Mouse (Mus musculus): Measurements from ENCODE around the gene Il6st. TPM values are rescaled to one million over a fixed set of nuclear protein-coding genes. Genes with fewer than 3 reads are reported as not detected.

Il6st gene
- polyA plus RNA-seq, 1 experiment: 19.5 TPM

GRCm38 (mm10) chr13:112427521-112427920 is 36.3 kb upstream of the Il6st start:
- TF ChIP-seq POLR2A (IDR thresholded peaks at IDR 0.05; ENCODE audit: borderline replicate concordance, extremely low read depth, insufficient read depth, insufficient read length, poor library complexity, severe bottlenecking) (no peak), CTCF (IDR thresholded peaks at IDR 0.05; ENCODE audit: borderline replicate concordance, extremely low read depth, insufficient read depth, insufficient read length) (no peak)
- DNase-seq (ENCODE audit: low read depth): no peak

GRCm38 (mm10) chr13:112433271-112433670 is 30.6 kb upstream of the Il6st start:
- TF ChIP-seq CTCF (IDR thresholded peaks at IDR 0.05; ENCODE audit: borderline replicate concordance, extremely low read depth, insufficient read depth, insufficient read length) (no peak), POLR2A (IDR thresholded peaks at IDR 0.05; ENCODE audit: borderline replicate concordance, extremely low read depth, insufficient read depth, insufficient read length, poor library complexity, severe bottlenecking) (no peak)

GRCm38 (mm10) chr13:112435241-112436075 is 28.4 kb upstream of the Il6st start:
- no peak for DNase-seq (ENCODE audit: low read depth)
- TF ChIP-seq CTCF (IDR thresholded peaks at IDR 0.05; ENCODE audit: borderline replicate concordance, extremely low read depth, insufficient read depth, insufficient read length) (no peak), POLR2A (IDR thresholded peaks at IDR 0.05; ENCODE audit: borderline replicate concordance, extremely low read depth, insufficient read depth, insufficient read length, poor library complexity, severe bottlenecking) (no peak)

More at GRCm38 (mm10) chr13:112433271-112433670, 30.6 kb upstream of the Il6st start:
- no peak for DNase-seq (ENCODE audit: low read depth)

DNA sequence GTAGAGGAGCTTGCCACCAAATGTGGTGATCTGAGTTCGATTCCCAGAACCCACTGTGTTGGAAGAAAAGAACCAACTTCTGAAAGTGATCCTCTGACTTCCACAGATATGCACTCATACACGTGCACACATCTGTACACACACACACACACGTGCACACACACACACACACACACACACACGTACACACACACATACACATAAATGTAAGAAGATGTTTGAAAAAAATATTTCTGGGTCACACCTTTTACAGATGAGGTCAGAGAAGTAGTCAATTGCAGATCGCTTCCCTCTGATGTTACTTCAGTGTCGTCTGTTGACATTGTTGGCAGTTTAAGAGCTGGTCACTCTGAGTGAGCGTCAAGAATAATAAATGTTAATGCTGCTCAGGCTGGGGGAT is 27.6 kb upstream of the Il6st start:
- TF ChIP-seq CTCF (IDR thresholded peaks at IDR 0.05; ENCODE audit: borderline replicate concordance, extremely low read depth, insufficient read depth, insufficient read length): no peak
- TF ChIP-seq POLR2A (IDR thresholded peaks at IDR 0.05; ENCODE audit: borderline replicate concordance, extremely low read depth, insufficient read depth, insufficient read length, poor library complexity, severe bottlenecking): no peak

DNA sequence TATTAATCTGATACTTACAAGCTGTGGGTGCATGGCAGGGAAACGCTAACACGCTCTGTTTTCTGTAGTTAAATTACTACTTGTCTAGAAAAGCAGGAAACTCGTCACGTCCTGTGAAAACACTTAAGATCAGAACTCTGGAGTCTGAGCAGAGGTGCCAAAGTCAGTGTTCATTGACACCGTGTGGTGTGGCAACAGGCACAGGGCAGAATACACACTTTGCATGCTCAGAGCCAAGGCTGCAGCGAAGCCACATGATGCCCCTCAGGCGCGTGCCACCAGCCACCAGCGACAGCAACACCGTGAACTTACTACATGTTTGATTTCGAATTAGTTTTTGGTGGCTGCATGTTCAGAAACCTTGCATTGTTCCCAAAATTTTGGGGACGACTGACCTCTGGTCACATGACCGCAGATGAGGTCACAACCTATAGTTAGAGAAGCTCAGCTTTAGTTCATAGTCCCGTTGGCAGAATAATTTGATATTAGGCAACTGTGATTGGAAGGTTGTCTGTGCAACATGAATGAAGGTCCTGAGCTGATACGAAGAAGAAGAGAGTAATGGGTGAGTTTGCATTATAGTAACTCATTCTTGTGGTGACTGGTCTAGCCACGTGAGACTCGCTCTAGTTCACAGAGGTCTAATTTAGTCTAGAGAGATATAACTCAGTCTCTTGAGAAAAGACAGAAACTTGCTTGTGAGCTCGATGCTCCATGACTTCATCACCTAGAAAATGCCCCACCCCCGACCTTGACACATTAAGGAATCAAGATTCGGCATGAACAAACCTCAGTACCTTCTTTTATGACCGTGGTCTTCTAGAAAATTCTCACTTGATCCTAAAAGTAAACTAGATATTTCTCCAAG is 25.6 kb upstream of the Il6st start:
- TF ChIP-seq CTCF (IDR thresholded peaks at IDR 0.05; ENCODE audit: borderline replicate concordance, extremely low read depth, insufficient read depth, insufficient read length): no peak
- no peak for TF ChIP-seq POLR2A (IDR thresholded peaks at IDR 0.05; ENCODE audit: borderline replicate concordance, extremely low read depth, insufficient read depth, insufficient read length, poor library complexity, severe bottlenecking)
- DNase-seq (ENCODE audit: low read depth): no peak

More for the DNA sequence above, 27.6 kb upstream of the Il6st start:
- no peak for DNase-seq (ENCODE audit: low read depth)

DNA sequence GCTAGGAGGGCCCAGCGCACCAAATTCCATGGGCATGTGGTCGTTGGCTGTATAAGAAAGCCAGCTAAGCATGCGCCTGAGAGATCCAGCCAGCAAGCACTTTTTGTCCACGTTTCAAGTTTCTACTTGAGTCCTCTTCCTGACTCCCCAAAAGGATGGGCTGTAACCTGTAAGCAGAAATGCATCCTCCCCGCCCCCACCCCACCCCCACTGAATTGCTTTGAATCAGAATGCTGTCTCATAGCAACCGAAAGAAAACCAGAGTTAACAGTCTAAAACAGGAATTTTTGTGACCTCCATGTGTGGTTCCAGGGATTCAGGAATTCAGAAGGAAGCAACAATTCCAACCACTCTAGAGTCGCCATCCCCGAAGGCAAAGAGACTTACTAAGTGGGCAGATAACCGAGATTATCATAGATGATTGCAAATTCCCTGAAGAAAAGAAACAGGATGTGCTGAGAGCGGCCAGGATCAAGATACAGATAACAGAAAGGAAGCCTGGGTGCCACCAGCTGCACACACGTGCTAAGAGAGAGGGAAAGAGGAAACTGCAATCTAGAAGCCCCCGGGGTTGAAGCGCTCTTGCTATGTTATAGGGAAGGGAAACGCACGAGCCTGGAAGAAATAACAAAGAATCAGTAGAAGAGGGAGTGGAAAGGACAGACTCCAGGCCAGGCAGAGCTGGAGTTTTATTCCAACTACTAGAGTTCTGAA is 24.6 kb upstream of the Il6st start:
- DNase-seq (ENCODE audit: low read depth): peak; percentile 18

GRCm38 (mm10) chr13:112439917-112440361 is 23.9 kb upstream of the Il6st start:
- TF ChIP-seq CTCF (IDR thresholded peaks at IDR 0.05; ENCODE audit: borderline replicate concordance, extremely low read depth, insufficient read depth, insufficient read length): no peak
- no peak for TF ChIP-seq POLR2A (IDR thresholded peaks at IDR 0.05; ENCODE audit: borderline replicate concordance, extremely low read depth, insufficient read depth, insufficient read length, poor library complexity, severe bottlenecking)
- peak; percentile 82 for DNase-seq (ENCODE audit: low read depth)

More for the DNA sequence above, 24.6 kb upstream of the Il6st start:
- TF ChIP-seq CTCF (IDR thresholded peaks at IDR 0.05; ENCODE audit: borderline replicate concordance, extremely low read depth, insufficient read depth, insufficient read length) (no peak), POLR2A (IDR thresholded peaks at IDR 0.05; ENCODE audit: borderline replicate concordance, extremely low read depth, insufficient read depth, insufficient read length, poor library complexity, severe bottlenecking) (no peak)

- TF ChIP-seq POLR2A (IDR thresholded peaks at IDR 0.05; ENCODE audit: borderline replicate concordance, extremely low read depth, insufficient read depth, insufficient read length, poor library complexity, severe bottlenecking): no peak
- TF ChIP-seq CTCF (IDR thresholded peaks at IDR 0.05; ENCODE audit: borderline replicate concordance, extremely low read depth, insufficient read depth, insufficient read length): no peak
- DNase-seq (ENCODE audit: low read depth): no peak
Observed at GRCm38 (mm10) chr13:112440668-112441067, 23.2 kb upstream of the Il6st start.

DNA sequence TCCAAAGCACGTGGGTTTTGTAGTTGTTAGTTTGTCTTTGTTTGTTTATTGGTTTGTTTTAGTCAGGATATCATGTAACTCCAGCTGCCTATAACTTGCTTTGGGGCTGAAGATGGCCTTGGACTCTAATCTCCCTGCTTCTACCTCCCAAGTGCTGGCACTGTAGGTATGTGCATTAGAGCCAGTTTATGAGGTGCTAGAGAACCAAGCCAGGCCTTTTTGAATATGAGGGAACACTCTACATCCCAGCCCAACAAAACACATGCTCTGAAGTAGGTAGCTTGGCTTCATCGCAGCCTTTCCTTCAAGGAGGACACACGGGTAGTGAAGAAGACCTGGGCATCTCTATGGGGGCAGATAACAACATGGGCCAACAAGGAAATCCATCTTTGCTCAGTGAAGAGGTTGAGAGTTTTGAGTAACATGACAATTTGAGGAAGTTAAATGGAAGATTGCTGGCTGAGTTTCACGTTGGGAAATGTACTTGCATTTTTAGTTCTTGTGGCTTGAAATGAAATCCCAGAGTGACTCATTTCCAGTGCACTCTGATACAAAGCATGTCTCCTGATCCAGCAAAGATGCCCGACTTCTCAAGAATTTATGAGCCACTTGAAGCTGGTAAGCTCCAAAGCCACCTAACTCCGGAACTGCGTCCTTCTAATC is 20.9 kb upstream of the Il6st start:
- TF ChIP-seq CTCF (IDR thresholded peaks at IDR 0.05; ENCODE audit: borderline replicate concordance, extremely low read depth, insufficient read depth, insufficient read length): no peak
- TF ChIP-seq POLR2A (IDR thresholded peaks at IDR 0.05; ENCODE audit: borderline replicate concordance, extremely low read depth, insufficient read depth, insufficient read length, poor library complexity, severe bottlenecking): no peak
- no peak for DNase-seq (ENCODE audit: low read depth)

DNA sequence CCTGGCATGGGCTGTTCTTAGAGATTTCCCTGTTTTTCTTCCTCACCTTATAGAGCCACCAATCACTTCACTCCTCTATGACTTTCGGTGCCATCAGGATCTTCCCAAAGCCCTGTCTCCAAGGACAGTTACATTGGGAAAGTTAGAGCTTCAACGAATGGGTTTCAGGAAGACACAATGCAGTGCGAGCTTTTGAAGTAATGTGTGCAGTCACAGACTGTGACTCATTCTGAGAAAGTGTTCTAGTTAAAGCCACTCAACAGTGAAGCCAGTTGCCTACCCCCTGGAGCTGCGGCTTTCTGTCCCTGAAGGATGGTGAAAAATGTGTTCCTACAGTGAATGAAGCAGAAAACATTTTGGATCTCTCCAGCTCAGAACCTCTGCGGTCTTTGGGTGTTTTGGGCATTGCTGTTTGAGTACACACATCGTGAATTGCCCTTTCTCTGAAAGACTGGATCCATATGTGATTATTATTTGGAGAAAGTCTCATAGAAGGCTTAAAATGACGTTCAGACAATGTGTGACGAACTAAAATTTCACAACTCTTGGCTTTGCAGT is 16.7 kb upstream of the Il6st start:
- TF ChIP-seq CTCF (IDR thresholded peaks at IDR 0.05; ENCODE audit: borderline replicate concordance, extremely low read depth, insufficient read depth, insufficient read length) (no peak), POLR2A (IDR thresholded peaks at IDR 0.05; ENCODE audit: borderline replicate concordance, extremely low read depth, insufficient read depth, insufficient read length, poor library complexity, severe bottlenecking) (no peak)
- no peak for DNase-seq (ENCODE audit: low read depth)

Data from brain, embryonic 14.5 days (tissue).